Mouse (Mus musculus) layer of hippocampus, adult 2 months (tissue): ENCODE measurements around the gene Olfr958. TPM values are rescaled to one million over a fixed set of nuclear protein-coding genes. Genes with fewer than 3 reads are reported as not detected.

Experiments
- DNase-seq, 2 experiments: peaks; one replicate each; pipeline ENCODE4 v3.0.0; 2022; ENCODE audit warnings: low spot score in 2 of 2
- H3K27ac ChIP-seq: fragments of 200-600 bp; 2 replicates; pipeline ENCODE4 v1.8.1; 2022
- H3K4me3 ChIP-seq: fragments of 200-600 bp; 2 replicates; pipeline ENCODE4 v1.8.1; 2022; ENCODE audit warnings: mild to moderate bottlenecking
- CTCF ChIP-seq: fragments of 200-600 bp; conservative IDR thresholded peaks from 2 replicates; pipeline ENCODE4 v1.8.1; 2022; ENCODE audit warnings: antibody characterized with exemption, mild to moderate bottlenecking, moderate library complexity
- long read RNA-seq, 2 experiments: library from polyadenylated mRNA; stranded (forward); transcript quantifications; one replicate each; pipeline ENCODE4 v2.0.0; 2021; ENCODE audit warnings: borderline mapping rate in 2 of 2
- total RNA-seq, 2 experiments: library from RNA; stranded (reverse); gene quantifications; 2 replicates each; pipeline ENCODE4 v1.2.3; 2021

Gene Olfr958
- total RNA-seq: not detected
- long read RNA-seq, experiment 1: 0 reads
- long read RNA-seq, experiment 2: 0 reads

GRCm38 (mm10) chr9:39553946-39554345, at the start of gene Olfr958:
Gene Olfr958 (minus strand): TSS chr9:39554054.
- peak; percentile 19; the same call in 1 of the 2 replicates for TF ChIP-seq CTCF
- DNase-seq: peak in 1 of 2 experiments; percentile 32
- Histone ChIP-seq H3K27ac (0 out of 2 replicates have a peak within 1 kb of the TSS, but pooled peaks have one; percentile 5), H3K4me3 (no peak within 1 kb of the TSS)

- Histone ChIP-seq H3K27ac (0 out of 2 replicates have a peak overlapping the region, but pooled peaks have one; percentile 18), H3K4me3 (peak overlapping the region; percentile 43)
- no peak for DNase-seq
- TF ChIP-seq CTCF: no peak
Observed at GRCm38 (mm10) chr9:39603333-39603845, 49.5 kb upstream of the Olfr958 start.

- no peak for TF ChIP-seq CTCF
- H3K4me3 ChIP-seq: peak overlapping the region; percentile 43
- 0 out of 2 replicates have a peak overlapping the region, but pooled peaks have one; percentile 18 for H3K27ac ChIP-seq
Observed at GRCm38 (mm10) chr9:39602536-39603332, 48.9 kb upstream of the Olfr958 start.

GRCm38 (mm10) chr9:39577050-39577449, 23.2 kb upstream of the Olfr958 start:
- no peak for DNase-seq
- H3K4me3 ChIP-seq: no peak overlapping the region
- TF ChIP-seq CTCF: no peak
- no peak overlapping the region for H3K27ac ChIP-seq

More at GRCm38 (mm10) chr9:39602536-39603332, 48.9 kb upstream of the Olfr958 start:
- peak; percentile 40 to 57 for DNase-seq

- Histone ChIP-seq H3K27ac (no peak within 1 kb of the TSS), H3K4me3 (no peak within 1 kb of the TSS)
- no peak for TF ChIP-seq CTCF
- no peak for DNase-seq
Observed at GRCm38 (mm10) chr9:39575469-39575868, 21.6 kb upstream of the Olfr958 start, which contains the start of gene Olfr959. Gene Olfr959 (minus strand): TSS chr9:39575569.

GRCm38 (mm10) chr9:39558349-39558647, 4.4 kb upstream of the Olfr958 start:
- no peak overlapping the region for H3K4me3 ChIP-seq
- DNase-seq: no peak
- TF ChIP-seq CTCF: no peak
- H3K27ac ChIP-seq: peak overlapping the region; percentile 87

- TF ChIP-seq CTCF: no peak
- H3K27ac ChIP-seq: peak overlapping the region; percentile 87
- DNase-seq: peak in 1 of 2 experiments; percentile 62
- no peak overlapping the region for H3K4me3 ChIP-seq
Observed at GRCm38 (mm10) chr9:39557529-39558348, 3.9 kb upstream of the Olfr958 start.

GRCm38 (mm10) chr9:39550806-39551205, 3.0 kb downstream of the Olfr958 start:
- no peak for TF ChIP-seq CTCF
- H3K4me3 ChIP-seq: no peak overlapping the region
- H3K27ac ChIP-seq: no peak overlapping the region; the same call in 1 of the 2 replicates
- peak; percentile 12 to 25 for DNase-seq

GRCm38 (mm10) chr9:39523616-39524285, 30.1 kb downstream of the Olfr958 start:
- no peak overlapping the region for H3K27ac ChIP-seq
- TF ChIP-seq CTCF: no peak
- no peak overlapping the region for H3K4me3 ChIP-seq
- no peak for DNase-seq

- no peak overlapping the region for H3K4me3 ChIP-seq
- DNase-seq: no peak
- no peak for TF ChIP-seq CTCF
- H3K27ac ChIP-seq: no peak overlapping the region
Observed at GRCm38 (mm10) chr9:39518595-39518994, 35.3 kb downstream of the Olfr958 start.

GRCm38 (mm10) chr9:39515531-39515930, 38.3 kb downstream of the Olfr958 start, which contains the start of gene Olfr957:
Gene Olfr957 (minus strand): TSS chr9:39515809.
- TF ChIP-seq CTCF: no peak

GRCm38 (mm10) chr9:39509412-39509811, 44.4 kb downstream of the Olfr958 start:
- Histone ChIP-seq H3K4me3 (no peak overlapping the region), H3K27ac (no peak overlapping the region)
- TF ChIP-seq CTCF: no peak
- no peak for DNase-seq

More at GRCm38 (mm10) chr9:39515531-39515930, 38.3 kb downstream of the Olfr958 start, which contains the start of gene Olfr957:
- Histone ChIP-seq H3K27ac (no peak within 1 kb of the TSS), H3K4me3 (no peak within 1 kb of the TSS)
- DNase-seq: no peak

GRCm38 (mm10) chr9:39508998-39509397, 44.9 kb downstream of the Olfr958 start:
- DNase-seq: peak; percentile 48 to 76
- Histone ChIP-seq H3K4me3 (no peak overlapping the region), H3K27ac (no peak overlapping the region)
- peak; percentile 85 for TF ChIP-seq CTCF

Other genes with a start within 250 kb of the Olfr958 start
- gene Olfr948, start 228.0 kb downstream of the Olfr958 start, total RNA-seq: not detected
- gene Olfr951, start 166.6 kb downstream of the Olfr958 start, total RNA-seq: not detected
- gene Olfr952, start 126.9 kb downstream of the Olfr958 start, total RNA-seq: not detected
- not detected for gene Olfr954, start 97.4 kb downstream of the Olfr958 start, total RNA-seq
- gene Olfr955, start 82.1 kb downstream of the Olfr958 start, total RNA-seq: not detected
- not detected for gene Olfr44, start 60.1 kb downstream of the Olfr958 start, total RNA-seq
- gene Olfr957, start 38.2 kb downstream of the Olfr958 start, total RNA-seq: not detected
- gene Olfr959, start 21.5 kb upstream of the Olfr958 start, total RNA-seq: not detected
- 1 to 10 TPM; 3.3 to 4.1 TPM for gene AW551984, start 50.3 kb upstream of the Olfr958 start, total RNA-seq
- gene Olfr148, start 56.6 kb upstream of the Olfr958 start, total RNA-seq: not detected
- gene Olfr960, start 67.3 kb upstream of the Olfr958 start, total RNA-seq: not detected
- gene Olfr961, start 91.0 kb upstream of the Olfr958 start, total RNA-seq: not detected
- gene Olfr963, start 113.2 kb upstream of the Olfr958 start, total RNA-seq: not detected
- gene Olfr149, start 153.1 kb upstream of the Olfr958 start, total RNA-seq: not detected
- gene Olfr965, start 157.3 kb upstream of the Olfr958 start, total RNA-seq: not detected
- not detected for gene Olfr150, start 176.9 kb upstream of the Olfr958 start, total RNA-seq
- gene Olfr967, start 192.2 kb upstream of the Olfr958 start, total RNA-seq: under 1 TPM in 1 of 2 experiments, not detected in 1; 0.41 TPM
- gene Olfr968, start 229.2 kb upstream of the Olfr958 start, total RNA-seq: not detected
- gene Olfr969, start 236.9 kb upstream of the Olfr958 start, total RNA-seq: not detected